13 mouse cellular contexts compared by ENCODE assay signal in the genomic region with DNA sequence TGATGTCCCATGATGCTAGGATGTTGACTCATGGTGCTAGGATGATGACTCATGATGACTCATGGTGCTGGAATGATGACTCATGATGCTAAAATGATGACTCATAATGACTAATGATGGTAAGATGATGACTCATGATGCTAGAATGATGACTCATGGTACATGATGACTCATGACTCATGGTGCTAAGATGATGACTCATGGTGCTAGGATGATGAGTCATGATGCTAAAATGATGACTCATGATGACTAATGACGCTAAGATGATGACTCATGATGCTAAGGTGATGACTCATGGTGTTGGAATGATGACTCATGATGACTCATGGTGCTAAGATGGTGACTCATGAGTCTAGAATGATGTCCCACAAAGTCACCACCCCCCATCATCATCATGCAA.
DNase-seq lines count a peak whose midpoint lies in the region; ATAC-seq and TF ChIP-seq lines count a peak whose summit lies in the region.
"Had no signal": no experiment of that assay in that cellular context is flagged by ENCODE, and none has a peak within 500 bp of the region (broad histone marks: within the 10 kb centered on the region; RNA-seq: fewer than 3 reads in every experiment).

No protein-coding gene starts in this region.

- WGBS in heart, embryonic 15.5 days = 90% methylated on average over 1 of the region's 1 CpGs
- 82% methylated on average over 1 of the region's 1 CpGs for WGBS in heart, embryonic 11.5 days (ENCODE audit: insufficient replicate concordance)
- 60% methylated on average over 1 of the region's 1 CpGs for WGBS in liver, embryonic 14.5 days (ENCODE audit: insufficient replicate concordance)

- H3K4me3 ChIP-seq in heart, embryonic 15.5 days = no peak overlapping the region
- H3K4me3 ChIP-seq in heart, embryonic 11.5 days (ENCODE audit: low read depth, low read length) = no peak overlapping the region
- no peak overlapping the region for H3K4me3 ChIP-seq in liver, embryonic 14.5 days (ENCODE audit: insufficient read depth in 1 of 2, low read depth in 2 of 2, low read length in 2 of 2)

- no peaks in the 10 kb centered on the region for H3K27me3 ChIP-seq in heart, embryonic 15.5 days
- H3K27me3 ChIP-seq in heart, embryonic 11.5 days (ENCODE audit: control insufficient read depth, insufficient read depth, low read length) = no peaks in the 10 kb centered on the region
- no peaks in the 10 kb centered on the region for H3K27me3 ChIP-seq in liver, embryonic 14.5 days (ENCODE audit: control insufficient read depth, insufficient read depth, low read length)

- H3K36me3 ChIP-seq in heart, embryonic 15.5 days = no peaks in the 10 kb centered on the region
- no peaks in the 10 kb centered on the region for H3K36me3 ChIP-seq in heart, embryonic 11.5 days (ENCODE audit: control insufficient read depth, insufficient read depth, low read length)
- H3K36me3 ChIP-seq in liver, embryonic 14.5 days (replicated peaks; ENCODE audit: control insufficient read depth, insufficient read depth, low read depth) = no peaks in the 10 kb centered on the region

- TF ChIP-seq EP300 in liver, embryonic 14.5 days (IDR thresholded peaks at IDR 0.05; ENCODE audit: low read depth) = peak; percentile 41; the same call in 1 of the 2 replicates

- no peak for TF ChIP-seq CTCF in liver, embryonic 14.5 days (IDR thresholded peaks at IDR 0.05; ENCODE audit: low read depth)

- ATAC-seq in heart, embryonic 15.5 days (replicated peaks; ENCODE audit: insufficient number of reproducible peaks, insufficient read depth, low FRiP score, low read depth) = no peak
- ATAC-seq in heart, embryonic 11.5 days (replicated peaks; ENCODE audit: insufficient number of reproducible peaks, low FRiP score, low TSS enrichment) = no peak
- ATAC-seq in liver, embryonic 14.5 days (ENCODE audit: insufficient read depth) = no peak
- ATAC-seq: intestine, embryonic 16.5 days had no signal

- no peak overlapping the region for H3K9ac ChIP-seq in heart, embryonic 15.5 days
- no peak overlapping the region for H3K9ac ChIP-seq in heart, embryonic 11.5 days (ENCODE audit: low read depth, low read length)
- H3K9ac ChIP-seq in liver, embryonic 14.5 days (replicated peaks) = no peak overlapping the region

- H3K9me3 ChIP-seq in heart, embryonic 15.5 days (replicated peaks) = no peaks in the 10 kb centered on the region
- H3K9me3 ChIP-seq in heart, embryonic 11.5 days (replicated peaks; ENCODE audit: control insufficient read depth, low read length) = no peaks in the 10 kb centered on the region
- peaks cover 5% of the 10 kb centered on the region for H3K9me3 ChIP-seq in liver, embryonic 14.5 days (ENCODE audit: control insufficient read depth, low read length)

- H3K4me1 ChIP-seq in heart, embryonic 15.5 days (replicated peaks) = peaks cover 31% of the 10 kb centered on the region
- H3K4me1 ChIP-seq in heart, embryonic 11.5 days (ENCODE audit: control insufficient read depth, insufficient read depth, low read length) = peaks cover 27% of the 10 kb centered on the region
- H3K4me1 ChIP-seq in liver, embryonic 14.5 days (replicated peaks; ENCODE audit: control insufficient read depth in 2 of 2, insufficient read depth in 2 of 2, low read length in 1 of 2) = peaks cover 0 to 6% of the 10 kb centered on the region in 2 experiments; a peak in 2 of 4 replicates

- peak overlapping the region; percentile 72; the same call in 1 of the 2 replicates for H3K27ac ChIP-seq in heart, embryonic 15.5 days
- H3K27ac ChIP-seq in heart, embryonic 11.5 days (ENCODE audit: low read depth, low read length) = no peak overlapping the region
- no peak overlapping the region; the same call in none of the 2 replicates for H3K27ac ChIP-seq in liver, embryonic 14.5 days

- H3K4me2 ChIP-seq in heart, embryonic 15.5 days = no peak overlapping the region
- no peak overlapping the region for H3K4me2 ChIP-seq in heart, embryonic 11.5 days
- no peak overlapping the region for H3K4me2 ChIP-seq in liver, embryonic 14.5 days (ENCODE audit: low read depth)

- DNase-seq in CD4-positive, CD25-positive, alpha-beta regulatory T cell, adult 2 months (ENCODE audit: low read depth, low spot score) = peak; percentile 63
- peak; percentile 40 for DNase-seq in adipocyte (ENCODE audit: low spot score)
- peak in 2 of 3 experiments; percentile 10 to 37 for DNase-seq in liver, embryonic 14.5 days (ENCODE audit: low read depth in 3 of 3, low spot score in 3 of 3)
- DNase-seq in kidney, adult 11 months = no peak
- no peak for DNase-seq in cerebellum, adult 8-10 months
- no peak for DNase-seq in layer of hippocampus, postnatal 10 days (ENCODE audit: low spot score in 2 of 2)
- DNase-seq: adrenal gland, postnatal 25 days; lung, postnatal 14 days; spleen, adult 18-20 months; thymus, adult 2 months had no signal

Comparison
In these comparisons a context has a peak if more than half of its experiments do, and no peak if none do; other contexts are left out.
1. DNase-seq: peak in CD4-positive, CD25-positive, alpha-beta regulatory T cell, adult 2 months (single experiment), adipocyte (single experiment) and liver, embryonic 14.5 days (2 of 3); none in kidney, adult 11 months (single experiment), cerebellum, adult 8-10 months (single experiment) and layer of hippocampus, postnatal 10 days (0 of 2).